Mouse (Mus musculus): ENCODE measurements at regions not wholly inside any gene's neighbourhood (a gene's known extent, or its start where the extent isn't known, plus 50 kb on each side); places are given as distances from the start of the nearest gene placed in this dataset.

Small RNAs in the stretch of these regions (microRNA-seq; reads per million reads assigned to microRNA genes)
- gene Gm26190: 0 reads per million in 2 experiments
